Mouse (Mus musculus) neural tube, embryonic 15.5 days (tissue): ENCODE results near the gene U90926. TPM values are rescaled to one million over a fixed set of nuclear protein-coding genes. Genes with fewer than 3 reads are reported as not detected.
A peak's percentile ranks its signal among the peaks of the same experiment; 100 is the strongest.
"Not testable (repeated sequence)": the region's sequence is repeated elsewhere in the genome, so short reads cannot be mapped to it uniquely, and the experiment has no call there.

ENCODE experiments used
- ATAC-seq: fragments of 200-750 bp; cut with Nextera tagmentation; 2 replicates; pipeline ENCODE4 v1.8.0; 2017; ENCODE audit warnings: mild to moderate bottlenecking, moderate TSS enrichment, moderate library complexity; ENCODE audit not compliant: low FRiP score
- H3K27ac ChIP-seq: fragments of 300-500 bp; sonication (generic); replicated peaks from 2 replicates; pipeline ENCODE4 v1.5.1; 2015; ENCODE audit warnings: mild to moderate bottlenecking, inconsistent platforms
- H3K27me3 ChIP-seq: fragments of 300-500 bp; sonication (generic); replicated peaks from 2 replicates; pipeline ENCODE4 v1.6.1; 2015; ENCODE audit warnings: inconsistent platforms
- H3K36me3 ChIP-seq: fragments of 300-500 bp; sonication (generic); 2 replicates; pipeline ENCODE4 v1.6.1; 2015; ENCODE audit warnings: inconsistent platforms
- H3K4me1 ChIP-seq: fragments of 300-500 bp; sonication (generic); 2 replicates; pipeline ENCODE4 v1.6.1; 2015; ENCODE audit warnings: inconsistent platforms
- H3K4me2 ChIP-seq: fragments of 300-500 bp; sonication (generic); 2 replicates; pipeline ENCODE4 v1.6.1; 2015; ENCODE audit warnings: inconsistent platforms, mild to moderate bottlenecking, moderate library complexity
- H3K4me3 ChIP-seq: fragments of 300-500 bp; sonication (generic); replicated peaks from 2 replicates; pipeline ENCODE4 v1.5.1; 2015; ENCODE audit warnings: mild to moderate bottlenecking, inconsistent platforms
- H3K9ac ChIP-seq: fragments of 300-500 bp; sonication (generic); replicated peaks from 2 replicates; pipeline ENCODE4 v1.6.1; 2015; ENCODE audit warnings: mild to moderate bottlenecking, inconsistent platforms
- H3K9me3 ChIP-seq: fragments of 300-500 bp; sonication (generic); replicated peaks from 2 replicates; pipeline ENCODE4 v1.6.1; 2016; ENCODE audit warnings: inconsistent platforms
- WGBS: fragments of 180-500 bp; shearing (Covaris S2); methylation state at CpG from one replicate; pipeline ENCODE4 v1.1.7; 2015; ENCODE audit warnings: mixed read lengths; 5-methylcytosine and 5-hydroxymethylcytosine counted together
- polyA plus RNA-seq: library from polyadenylated mRNA; unstranded; fragments of >200 nt; fragmentation: Nextera tagmentation; extraction: Ambion mirVana; gene quantifications from 2 replicates; pipeline ENCODE4 v1.2.1, GENCODE M21; 2015

The U90926 gene
- polyA plus RNA-seq, 1 experiment from 2014 or later: not detected

GRCm38 (mm10) chr5:92212231-92212630, 3.0 kb downstream of the U90926 start:
- 93% methylated on average over 4 of the region's 4 CpGs for WGBS

GRCm38 (mm10) chr5:92210205-92210604, 5.0 kb downstream of the U90926 start:
- no peak for ATAC-seq
- H3K4me1 ChIP-seq: no peaks in the 10 kb centered on the region
- 78% methylated on average over 8 of the region's 8 CpGs for WGBS

More at GRCm38 (mm10) chr5:92212231-92212630, 3.0 kb downstream of the U90926 start:
- H3K36me3 ChIP-seq: no peaks in the 10 kb centered on the region
- H3K27me3 ChIP-seq: no peaks in the 10 kb centered on the region
- ATAC-seq: no peak
- H3K9ac ChIP-seq: no peak overlapping the region
- H3K4me2 ChIP-seq: no peak overlapping the region
- no peak overlapping the region for H3K4me3 ChIP-seq
- no peaks in the 10 kb centered on the region for H3K9me3 ChIP-seq
- no peak overlapping the region for H3K27ac ChIP-seq
- H3K4me1 ChIP-seq: no peaks in the 10 kb centered on the region

GRCm38 (mm10) chr5:92206121-92206520, 9.1 kb downstream of the U90926 start:
- no peaks in the 10 kb centered on the region for H3K27me3 ChIP-seq
- H3K4me2 ChIP-seq: no peak overlapping the region
- no peaks in the 10 kb centered on the region for H3K4me1 ChIP-seq
- no peak for ATAC-seq
- H3K9me3 ChIP-seq: no peaks in the 10 kb centered on the region
- H3K9ac ChIP-seq: no peak overlapping the region
- no peak overlapping the region for H3K4me3 ChIP-seq
- peaks cover 42% of the 10 kb centered on the region for H3K36me3 ChIP-seq
- no peak overlapping the region for H3K27ac ChIP-seq
- WGBS: 94% methylated on average over 6 of the region's 6 CpGs

More at GRCm38 (mm10) chr5:92210205-92210604, 5.0 kb downstream of the U90926 start:
- Histone ChIP-seq H3K27ac (no peak overlapping the region), H3K4me3 (no peak overlapping the region), H3K9me3 (no peaks in the 10 kb centered on the region), H3K27me3 (no peaks in the 10 kb centered on the region), H3K36me3 (peaks cover 6% of the 10 kb centered on the region), H3K4me2 (no peak overlapping the region), H3K9ac (no peak overlapping the region)

GRCm38 (mm10) chr5:92205706-92206105, 9.5 kb downstream of the U90926 start:
- Histone ChIP-seq H3K27me3 (no peaks in the 10 kb centered on the region), H3K4me1 (no peaks in the 10 kb centered on the region), H3K27ac (no peak overlapping the region), H3K4me2 (no peak overlapping the region), H3K4me3 (no peak overlapping the region), H3K9ac (no peak overlapping the region), H3K36me3 (peaks cover 47% of the 10 kb centered on the region), H3K9me3 (no peaks in the 10 kb centered on the region)
- no peak for ATAC-seq
- WGBS: 88% methylated on average over 5 of the region's 5 CpGs

- H3K4me2 ChIP-seq: no peak overlapping the region
- peaks cover 51% of the 10 kb centered on the region for H3K36me3 ChIP-seq
- H3K27me3 ChIP-seq: no peaks in the 10 kb centered on the region
Measured at GRCm38 (mm10) chr5:92205184-92205583, 10.0 kb downstream of the U90926 start.

GRCm38 (mm10) chr5:92204162-92205036, 10.8 kb downstream of the U90926 start:
- Histone ChIP-seq H3K27me3 (no peaks in the 10 kb centered on the region), H3K9me3 (no peaks in the 10 kb centered on the region), H3K4me3 (no peak overlapping the region), H3K27ac (no peak overlapping the region), H3K4me2 (no peak overlapping the region), H3K9ac (no peak overlapping the region), H3K4me1 (no peaks in the 10 kb centered on the region), H3K36me3 (peaks cover 59% of the 10 kb centered on the region)
- WGBS: 91% methylated on average over 6 of the region's 6 CpGs
- no peak for ATAC-seq

More at GRCm38 (mm10) chr5:92205184-92205583, 10.0 kb downstream of the U90926 start:
- H3K27ac ChIP-seq: no peak overlapping the region
- no peaks in the 10 kb centered on the region for H3K4me1 ChIP-seq
- no peak overlapping the region for H3K9ac ChIP-seq
- ATAC-seq: no peak
- WGBS: 88% methylated on average over 7 of the region's 7 CpGs
- no peak overlapping the region for H3K4me3 ChIP-seq
- no peaks in the 10 kb centered on the region for H3K9me3 ChIP-seq

GRCm38 (mm10) chr5:92198266-92198665, 16.9 kb downstream of the U90926 start:
- H3K4me2 ChIP-seq: no peak overlapping the region
- H3K9me3 ChIP-seq: no peaks in the 10 kb centered on the region
- no peak overlapping the region for H3K27ac ChIP-seq
- H3K27me3 ChIP-seq: no peaks in the 10 kb centered on the region
- peaks cover 14% of the 10 kb centered on the region for H3K4me1 ChIP-seq
- WGBS: 81% methylated on average over 8 of the region's 8 CpGs
- H3K36me3 ChIP-seq: peaks cover 79% of the 10 kb centered on the region
- no peak overlapping the region for H3K9ac ChIP-seq
- no peak for ATAC-seq
- H3K4me3 ChIP-seq: no peak overlapping the region

GRCm38 (mm10) chr5:92196895-92197811, 18.1 kb downstream of the U90926 start:
- Histone ChIP-seq H3K36me3 (peaks cover 82% of the 10 kb centered on the region), H3K9me3 (no peaks in the 10 kb centered on the region), H3K27ac (peak overlapping the region; percentile 37; the same call in 1 of the 2 replicates), H3K9ac (no peak overlapping the region), H3K27me3 (no peaks in the 10 kb centered on the region), H3K4me2 (no peak overlapping the region), H3K4me1 (peaks cover 14% of the 10 kb centered on the region), H3K4me3 (no peak overlapping the region)
- peak; percentile 60; the same call in 1 of the 2 replicates for ATAC-seq
- WGBS: 51% methylated on average over 15 of the region's 15 CpGs

- not testable (repeated sequence) for H3K9ac ChIP-seq, H3K27ac ChIP-seq, H3K4me3 ChIP-seq, H3K9me3 ChIP-seq, H3K27me3 ChIP-seq, H3K4me2 ChIP-seq
- H3K36me3 ChIP-seq: peaks cover 76% of the 10 kb centered on the region
- ATAC-seq: peak; percentile 74; the same call in 1 of the 2 replicates
- peaks cover 14% of the 10 kb centered on the region for H3K4me1 ChIP-seq
- 43% methylated on average over 2 of the region's 2 CpGs for WGBS
Measured at GRCm38 (mm10) chr5:92195716-92196115, 19.5 kb downstream of the U90926 start.

- Histone ChIP-seq H3K27ac (no peak overlapping the region), H3K9me3 (no peaks in the 10 kb centered on the region), H3K4me1 (no peaks in the 10 kb centered on the region), H3K4me3 (no peak overlapping the region), H3K36me3 (peaks cover 72% of the 10 kb centered on the region), H3K4me2 (no peak overlapping the region), H3K27me3 (no peaks in the 10 kb centered on the region), H3K9ac (no peak overlapping the region)
- no peak for ATAC-seq
- WGBS: 97% methylated on average over 7 of the region's 7 CpGs
Measured at GRCm38 (mm10) chr5:92188881-92189483, 26.2 kb downstream of the U90926 start.

GRCm38 (mm10) chr5:92183071-92183830, 32.0 kb downstream of the U90926 start:
- Histone ChIP-seq H3K4me1 (no peaks in the 10 kb centered on the region), H3K9ac (no peak overlapping the region), H3K9me3 (no peaks in the 10 kb centered on the region), H3K36me3 (peaks cover 70% of the 10 kb centered on the region), H3K27me3 (no peaks in the 10 kb centered on the region), H3K27ac (no peak overlapping the region), H3K4me2 (no peak overlapping the region), H3K4me3 (no peak overlapping the region)
- 88% methylated on average over 8 of the region's 8 CpGs for WGBS
- no peak for ATAC-seq
